Mouse (Mus musculus) CD4-positive, CD25-positive, alpha-beta regulatory T cell, adult 2 months (primary cell): ENCODE data around the gene Defa35.
"Not testable (repeated sequence)": the region's sequence is repeated elsewhere in the genome, so short reads cannot be mapped to it uniquely, and the experiment has no call there.

ENCODE experiments used
- DNase-seq: peaks from one replicate; pipeline ENCODE4 v3.0.0-alpha.2; 2012; ENCODE audit warnings: low read depth, low spot score

Defa35 gene

GRCm38 (mm10) chr8:21064738-21065137 lies at the start of gene Defa35:
Defa35 (plus strand) TSS chr8:21065038.
- DNase-seq, result not testable (repeated sequence)

GRCm38 (mm10) chr8:21025245-21025644 lies 39.6 kb upstream of the Defa35 start, which contains the start of gene Defa21:
Defa21 (plus strand) TSS chr8:21025545.
- not testable (repeated sequence) for DNase-seq

GRCm38 (mm10) chr8:21054747-21055146 lies 10.1 kb upstream of the Defa35 start, which contains the start of gene Defa23:
Defa23 (plus strand) TSS chr8:21055047.
- DNase-seq, result not testable (repeated sequence)

GRCm38 (mm10) chr8:21084142-21084541 lies 19.3 kb downstream of the Defa35 start, which contains the start of gene Defa25:
Defa25 (plus strand) TSS chr8:21084442.
- not testable (repeated sequence) for DNase-seq

GRCm38 (mm10) chr8:21093106-21093505 lies 28.3 kb downstream of the Defa35 start:
- peak; percentile 0 for DNase-seq

GRCm38 (mm10) chr8:21095950-21096349 lies 31.1 kb downstream of the Defa35 start, which contains the start of gene Gm14851:
Gm14851 (minus strand) TSS chr8:21096050.
- not testable (repeated sequence) for DNase-seq
